Mouse (Mus musculus) embryonic facial prominence, embryonic 11.5 days (tissue): Measurements from ENCODE around the gene Ing4. TPM values are rescaled to one million over a fixed set of nuclear protein-coding genes. Genes with fewer than 3 reads are reported as not detected.

ENCODE experiments used
- ATAC-seq: fragments of 200-750 bp; cut with Nextera tagmentation; replicated peaks from 2 replicates; pipeline ENCODE4 v1.8.0; 2017; ENCODE audit warnings: low read depth; ENCODE audit not compliant: insufficient number of reproducible peaks, low FRiP score, low TSS enrichment
- DNase-seq: peaks from one replicate; pipeline ENCODE4 v3.0.0-alpha.2; 2015; ENCODE audit warnings: low spot score
- H3K27ac ChIP-seq: fragments of 300-500 bp; sonication (generic); replicated peaks from 2 replicates; pipeline ENCODE4 v1.5.1; 2014; ENCODE audit warnings: mild to moderate bottlenecking, low read depth, low read length, control low read depth
- H3K27me3 ChIP-seq: fragments of 300-500 bp; sonication (generic); 2 replicates; pipeline ENCODE4 v1.6.1; 2014; ENCODE audit warnings: mild to moderate bottlenecking, low read length, moderate library complexity, mixed read lengths; ENCODE audit not compliant: control insufficient read depth, insufficient read depth
- H3K36me3 ChIP-seq: fragments of 300-500 bp; sonication (generic); replicated peaks from 2 replicates; pipeline ENCODE4 v1.6.1; 2014; ENCODE audit warnings: low read depth, mild to moderate bottlenecking, low read length, moderate library complexity, mixed read lengths; ENCODE audit not compliant: control insufficient read depth, insufficient read depth
- H3K4me1 ChIP-seq: fragments of 300-500 bp; sonication (generic); 2 replicates; pipeline ENCODE4 v1.6.1; 2014; ENCODE audit warnings: low read length, mixed read lengths; ENCODE audit not compliant: control insufficient read depth, insufficient read depth
- H3K4me2 ChIP-seq: fragments of 300-500 bp; sonication (generic); 2 replicates; pipeline ENCODE4 v1.6.1; 2014; ENCODE audit warnings: low read depth, mild to moderate bottlenecking, control low read depth, low read length, moderate library complexity
- H3K4me3 ChIP-seq: fragments of 300-500 bp; sonication (generic); 2 replicates; pipeline ENCODE4 v1.5.1; 2014; ENCODE audit warnings: low read depth, low read length, control low read depth
- H3K9ac ChIP-seq: fragments of 300-500 bp; sonication (generic); replicated peaks from 2 replicates; pipeline ENCODE4 v1.6.1; 2014; ENCODE audit warnings: mild to moderate bottlenecking, control low read depth, low read length
- H3K9me3 ChIP-seq: fragments of 300-500 bp; sonication (generic); replicated peaks from 2 replicates; pipeline ENCODE4 v1.6.1; 2016; ENCODE audit warnings: mild to moderate bottlenecking, low read length, inconsistent platforms, mixed read lengths; ENCODE audit not compliant: control insufficient read depth
- WGBS: fragments of 180-500 bp; shearing (Covaris S2); extraction: QIAGEN DNeasy Blood & Tissue Kit; methylation state at CpG from one replicate; pipeline ENCODE4 v1.1.7; 2014; 5-methylcytosine and 5-hydroxymethylcytosine counted together
- polyA plus RNA-seq: library from polyadenylated mRNA; unstranded; fragments of >200 nt; fragmentation: Nextera tagmentation; extraction: Ambion mirVana; gene quantifications from 2 replicates; pipeline ENCODE4 v1.2.1, GENCODE M21; 2014

Gene Ing4
- polyA plus RNA-seq, 1 experiment from 2014 or later, result 145 TPM

DNA sequence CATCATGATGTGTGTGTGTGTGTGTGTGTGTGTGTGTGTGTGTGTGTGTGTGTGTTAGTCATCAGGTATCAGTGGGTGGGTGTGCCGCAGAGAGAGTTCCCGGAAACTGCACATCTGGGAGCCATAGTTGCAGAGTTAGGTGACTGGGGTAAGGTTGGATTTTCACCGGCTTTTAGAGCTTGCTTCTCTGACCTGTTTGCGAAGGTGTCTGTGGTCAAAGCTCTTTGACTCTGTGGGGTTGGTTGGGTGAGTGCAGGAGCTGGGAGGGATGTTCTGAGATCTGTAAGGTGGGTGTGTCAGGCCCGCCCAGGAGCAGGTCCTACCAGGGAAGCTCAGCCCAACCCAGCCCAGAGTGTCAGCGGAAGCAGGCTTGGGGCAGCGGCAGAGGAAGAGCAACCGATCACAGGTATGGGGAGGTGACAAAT, 28.0 kb downstream of the Ing4 start, which contains the start of gene Lpar5:
Gene Lpar5 (plus strand): TSS at position 350 of the 425 bp plus-strand sequence.
- ATAC-seq, result no peak
- 64% methylated on average over 8 of the region's 8 CpGs for WGBS

GRCm38 (mm10) chr6:125071170-125071895, 31.8 kb downstream of the Ing4 start:
- no peaks in the 10 kb centered on the region for H3K36me3 ChIP-seq
- H3K4me1 ChIP-seq, result no peaks in the 10 kb centered on the region
- no peak overlapping the region for H3K4me3 ChIP-seq
- no peak overlapping the region for H3K4me2 ChIP-seq
- WGBS, result 88% methylated on average over 18 of the region's 18 CpGs
- no peak for DNase-seq
- no peaks in the 10 kb centered on the region for H3K9me3 ChIP-seq
- ATAC-seq, result peak; percentile 12; the same call in 1 of the 2 replicates
- H3K27ac ChIP-seq, result no peak overlapping the region
- no peak overlapping the region for H3K9ac ChIP-seq
- H3K27me3 ChIP-seq, result no peaks in the 10 kb centered on the region

More for the DNA sequence above, 28.0 kb downstream of the Ing4 start, which contains the start of gene Lpar5:
- Histone ChIP-seq H3K9ac (no peak within 1 kb of the TSS), H3K27me3 (no peaks in the 10 kb centered on the region), H3K27ac (no peak within 1 kb of the TSS), H3K36me3 (no peaks in the 10 kb centered on the region), H3K4me1 (no peaks in the 10 kb centered on the region), H3K4me2 (no peak within 1 kb of the TSS), H3K9me3 (no peaks in the 10 kb centered on the region), H3K4me3 (no peak within 1 kb of the TSS)
- no peak for DNase-seq

DNA sequence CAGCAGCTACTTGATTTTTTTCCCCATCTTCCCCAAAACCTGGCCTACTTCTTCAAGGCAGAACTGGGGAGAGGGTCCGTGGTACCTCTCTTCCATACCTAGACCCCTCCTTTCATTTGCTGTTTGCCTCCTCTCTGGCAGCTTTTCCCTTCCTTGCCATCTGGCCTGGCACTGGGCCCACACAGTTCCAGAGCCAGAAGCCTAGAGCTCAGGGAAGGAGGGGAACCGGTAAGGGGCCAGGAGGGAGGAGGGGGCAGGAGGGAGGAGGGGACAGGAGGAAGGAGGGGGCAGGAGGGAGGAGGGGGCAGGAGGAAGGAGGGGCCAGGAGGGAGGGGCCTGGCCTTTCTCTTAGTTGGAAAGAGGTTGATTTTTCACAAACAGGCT, 32.3 kb downstream of the Ing4 start:
- ATAC-seq (no peak), DNase-seq (peak; percentile 33)
- H3K4me3 ChIP-seq, result no peak overlapping the region
- H3K4me1 ChIP-seq, result no peaks in the 10 kb centered on the region
- H3K27me3 ChIP-seq, result no peaks in the 10 kb centered on the region
- H3K27ac ChIP-seq, result no peak overlapping the region
- H3K4me2 ChIP-seq, result no peak overlapping the region
- H3K9me3 ChIP-seq, result no peaks in the 10 kb centered on the region
- no peaks in the 10 kb centered on the region for H3K36me3 ChIP-seq
- H3K9ac ChIP-seq, result no peak overlapping the region
- 31% methylated on average over 2 of the region's 2 CpGs for WGBS

DNA sequence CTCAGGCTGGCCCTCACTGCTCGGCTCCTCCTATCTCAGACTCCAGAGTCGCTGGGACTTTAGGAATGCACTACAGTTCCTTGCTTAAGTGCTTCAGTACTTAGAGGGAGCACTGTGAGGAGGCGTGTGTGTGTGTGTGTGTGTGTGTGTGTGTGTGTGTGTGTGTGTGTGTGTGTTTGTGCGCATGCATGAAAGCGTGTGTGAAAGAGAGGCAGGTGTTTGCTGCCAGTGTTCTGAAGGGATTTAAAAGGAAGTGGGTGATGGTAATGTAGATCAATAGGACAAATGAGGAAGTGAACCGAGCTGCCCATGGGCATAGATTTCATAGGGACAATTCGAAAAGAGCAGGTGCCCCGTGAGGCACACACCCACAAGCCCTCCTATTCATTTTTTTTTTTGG, 34.3 kb downstream of the Ing4 start:
- DNase-seq (no peak), ATAC-seq (no peak)
- Histone ChIP-seq H3K27me3 (no peaks in the 10 kb centered on the region), H3K9me3 (no peaks in the 10 kb centered on the region), H3K4me3 (no peak overlapping the region), H3K27ac (no peak overlapping the region), H3K4me2 (no peak overlapping the region), H3K9ac (no peak overlapping the region), H3K4me1 (no peaks in the 10 kb centered on the region), H3K36me3 (no peaks in the 10 kb centered on the region)
- 79% methylated on average over 8 of the region's 8 CpGs for WGBS

DNA sequence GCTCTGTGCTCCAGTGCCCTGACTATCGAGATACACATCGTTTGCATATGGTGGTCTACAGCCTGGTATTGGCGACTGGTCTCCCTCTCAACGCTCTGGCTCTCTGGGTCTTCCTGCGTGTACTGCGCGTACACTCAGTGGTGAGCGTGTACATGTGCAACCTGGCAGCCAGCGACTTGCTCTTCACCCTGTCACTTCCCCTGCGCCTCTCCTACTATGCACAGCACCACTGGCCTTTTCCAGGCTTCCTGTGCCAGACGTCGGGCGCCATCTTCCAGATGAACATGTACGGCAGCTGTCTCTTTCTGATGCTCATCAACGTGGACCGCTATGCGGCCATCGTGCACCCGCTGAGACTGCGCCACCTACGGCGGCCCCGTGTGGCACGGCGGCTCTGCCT, 41.8 kb downstream of the Ing4 start:
- H3K9ac ChIP-seq, result peak overlapping the region; percentile 74
- H3K9me3 ChIP-seq, result no peaks in the 10 kb centered on the region
- H3K27ac ChIP-seq, result 0 out of 2 replicates have a peak overlapping the region, but pooled peaks have one; percentile 66
- H3K36me3 ChIP-seq, result no peaks in the 10 kb centered on the region
- peak overlapping the region; percentile 81 for H3K4me2 ChIP-seq
- no peak; the same call in 1 of the 2 replicates for ATAC-seq
- 26% methylated on average over 25 of the region's 25 CpGs for WGBS
- no peaks in the 10 kb centered on the region for H3K27me3 ChIP-seq
- no peaks in the 10 kb centered on the region; the same call in 1 of the 2 replicates for H3K4me1 ChIP-seq
- H3K4me3 ChIP-seq, result peak overlapping the region; percentile 39
- DNase-seq, result no peak

DNA sequence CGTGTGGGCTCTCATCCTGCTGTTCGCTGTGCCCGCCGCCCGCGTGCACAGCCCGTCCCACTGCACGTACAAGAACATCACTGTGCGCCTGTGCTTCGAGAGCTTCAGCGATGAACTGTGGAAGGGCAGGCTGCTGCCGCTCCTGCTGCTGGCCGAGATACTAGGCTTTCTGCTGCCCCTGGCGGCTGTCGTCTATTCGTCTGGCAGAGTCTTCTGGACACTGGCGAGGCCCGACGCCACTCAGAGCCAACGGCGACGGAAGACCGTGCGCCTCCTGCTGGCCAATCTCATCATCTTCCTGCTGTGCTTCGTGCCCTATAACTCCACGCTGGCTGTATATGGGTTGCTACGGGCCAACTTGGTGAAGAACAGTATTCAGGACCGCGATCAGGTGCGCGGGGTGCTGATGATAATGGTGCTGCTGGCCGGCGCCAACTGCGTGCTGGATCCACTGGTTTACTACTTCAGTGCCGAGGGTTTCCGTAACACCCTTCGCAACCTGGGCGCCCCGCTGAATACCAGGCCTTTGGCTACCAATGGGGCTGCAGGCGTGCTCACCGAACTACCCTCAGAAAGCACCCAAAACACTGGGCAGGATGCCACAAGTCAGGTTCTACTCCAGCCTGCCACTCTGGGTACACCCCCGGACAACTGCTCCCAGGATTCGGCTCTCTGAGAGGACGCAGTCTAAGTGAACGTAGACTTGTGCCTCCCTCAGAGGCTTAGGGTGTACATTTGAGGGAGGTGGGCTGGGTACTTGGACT, 42.4 kb downstream of the Ing4 start:
- Histone ChIP-seq H3K4me3 (peak overlapping the region; percentile 39), H3K36me3 (no peaks in the 10 kb centered on the region), H3K27ac (0 out of 2 replicates have a peak overlapping the region, but pooled peaks have one; percentile 66), H3K4me2 (peak overlapping the region; percentile 81), H3K9me3 (no peaks in the 10 kb centered on the region), H3K27me3 (no peaks in the 10 kb centered on the region), H3K4me1 (no peaks in the 10 kb centered on the region; the same call in 1 of the 2 replicates), H3K9ac (peak overlapping the region; percentile 74)
- WGBS, result 23% methylated on average over 45 of the region's 45 CpGs
- DNase-seq, result peak; percentile 97
- peak; percentile 83 for ATAC-seq

DNA sequence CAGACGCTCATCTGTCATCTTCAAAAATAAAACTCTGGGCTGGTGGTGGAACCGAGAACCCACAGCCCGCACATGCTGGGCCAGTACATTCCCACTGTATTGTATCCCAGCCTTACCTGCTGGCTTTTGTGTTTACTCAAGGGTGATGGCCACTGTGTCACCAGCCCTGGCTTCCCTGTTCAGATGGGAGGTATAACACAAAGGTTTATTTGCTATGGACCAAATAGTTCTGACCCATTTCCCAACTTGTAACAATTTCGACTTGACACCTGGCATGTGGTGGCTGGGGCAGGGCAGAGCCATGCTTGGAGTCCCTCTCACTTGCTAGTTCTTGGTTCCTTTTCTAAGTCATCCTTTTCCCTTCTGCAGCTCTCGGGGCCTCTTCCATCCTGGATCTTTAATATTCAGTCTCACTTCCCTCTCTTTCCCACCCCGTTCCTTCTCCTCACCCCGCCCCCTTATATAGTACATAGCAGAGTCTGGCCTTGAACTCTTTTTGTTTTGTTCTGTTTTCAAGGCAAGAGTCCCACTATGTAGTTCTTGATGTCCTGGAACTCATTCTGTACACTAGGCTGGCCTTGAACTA, 43.3 kb downstream of the Ing4 start:
- no peak overlapping the region for H3K4me2 ChIP-seq
- ATAC-seq, result no peak
- WGBS, result 90% methylated on average over 7 of the region's 7 CpGs

More for the DNA sequence above, 43.3 kb downstream of the Ing4 start:
- Histone ChIP-seq H3K36me3 (no peaks in the 10 kb centered on the region), H3K4me3 (no peak overlapping the region), H3K9me3 (no peaks in the 10 kb centered on the region), H3K27ac (no peak overlapping the region), H3K27me3 (no peaks in the 10 kb centered on the region), H3K9ac (no peak overlapping the region), H3K4me1 (no peaks in the 10 kb centered on the region; the same call in 1 of the 2 replicates)
- DNase-seq, result no peak
